Mouse (Mus musculus) limb, embryonic 14.5 days (tissue): ENCODE data around the gene Trip11. TPM values are rescaled to one million over a fixed set of nuclear protein-coding genes. Genes with fewer than 3 reads are reported as not detected.

Experiments used
- ATAC-seq: fragments of 200-750 bp; cut with Nextera tagmentation; 2 replicates; pipeline ENCODE4 v1.8.0; 2017; ENCODE audit warnings: low read depth, moderate number of reproducible peaks, moderate TSS enrichment; ENCODE audit not compliant: low FRiP score
- DNase-seq: peaks from one replicate; pipeline ENCODE4 v3.0.0-alpha.2; 2015; ENCODE audit warnings: low spot score
- H3K27ac ChIP-seq: fragments of 300-500 bp; sonication (generic); replicated peaks from 2 replicates; pipeline ENCODE4 v1.5.1; 2014; ENCODE audit warnings: low read depth, mild to moderate bottlenecking, low read length, moderate library complexity, mixed read lengths
- H3K27me3 ChIP-seq: fragments of 300-500 bp; sonication (generic); 2 replicates; pipeline ENCODE4 v1.6.1; 2014; ENCODE audit warnings: low read length, mixed read lengths; ENCODE audit not compliant: control insufficient read depth, insufficient read depth
- H3K36me3 ChIP-seq: fragments of 300-500 bp; sonication (generic); 2 replicates; pipeline ENCODE4 v1.6.1; 2014; ENCODE audit warnings: mild to moderate bottlenecking, low read length, moderate library complexity, mixed read lengths; ENCODE audit not compliant: control insufficient read depth, insufficient read depth
- H3K4me1 ChIP-seq: fragments of 300-500 bp; sonication (generic); 2 replicates; pipeline ENCODE4 v1.6.1; 2014; ENCODE audit warnings: antibody characterized with exemption, low read length, mixed read lengths; ENCODE audit not compliant: control insufficient read depth, insufficient read depth
- H3K4me2 ChIP-seq: fragments of 300-500 bp; sonication (generic); replicated peaks from 2 replicates; pipeline ENCODE4 v1.6.1; 2014; ENCODE audit warnings: low read depth, mild to moderate bottlenecking, low read length, moderate library complexity; ENCODE audit not compliant: severe bottlenecking
- H3K4me3 ChIP-seq: fragments of 300-500 bp; sonication (generic); replicated peaks from 2 replicates; pipeline ENCODE4 v1.5.1; 2014; ENCODE audit warnings: low read length
- H3K9ac ChIP-seq: fragments of 300-500 bp; sonication (generic); 2 replicates; pipeline ENCODE4 v1.6.1; 2014; ENCODE audit warnings: mild to moderate bottlenecking, low read depth, low read length, moderate library complexity; ENCODE audit not compliant: severe bottlenecking
- H3K9me3 ChIP-seq: fragments of 300-500 bp; sonication (generic); 2 replicates; pipeline ENCODE4 v1.6.1; 2016; ENCODE audit warnings: low read length; ENCODE audit not compliant: control insufficient read depth
- POLR2A ChIP-seq: fragments of 200-500 bp; IDR thresholded peaks from 2 replicates; pipeline ENCODE4 v1.8.0; 2012; ENCODE audit warnings: inconsistent platforms, mild to moderate bottlenecking, moderate library complexity, borderline replicate concordance; ENCODE audit not compliant: insufficient read depth, insufficient read length; ENCODE audit errors: extremely low read depth
- WGBS: fragments of 180-500 bp; shearing (Covaris S2); extraction: QIAGEN DNeasy Blood & Tissue Kit; methylation state at CpG from one replicate; pipeline ENCODE4 v1.1.7; 2014; 5-methylcytosine and 5-hydroxymethylcytosine counted together
- polyA plus RNA-seq, 2 experiments: library from polyadenylated mRNA; depleted of rRNA in 1 of 2; stranded (reverse) in 1 of 2; unstranded in 1 of 2; fragments of >200 nt; fragmentation: Nextera tagmentation in 1 of 2; extraction: Ambion mirVana in 1 of 2; gene quantifications; 2 replicates each; pipeline versions ENCODE4 v1.2.1 to v1.2.3; 2012 to 2014

Trip11 gene
- polyA plus RNA-seq, 2 experiments, result 10.5 to 24.4 TPM

- ATAC-seq, result no peak
- no peak for TF ChIP-seq POLR2A
Observed at GRCm38 (mm10) chr12:101854336-101854735, 58.7 kb downstream of the Trip11 start.

DNA sequence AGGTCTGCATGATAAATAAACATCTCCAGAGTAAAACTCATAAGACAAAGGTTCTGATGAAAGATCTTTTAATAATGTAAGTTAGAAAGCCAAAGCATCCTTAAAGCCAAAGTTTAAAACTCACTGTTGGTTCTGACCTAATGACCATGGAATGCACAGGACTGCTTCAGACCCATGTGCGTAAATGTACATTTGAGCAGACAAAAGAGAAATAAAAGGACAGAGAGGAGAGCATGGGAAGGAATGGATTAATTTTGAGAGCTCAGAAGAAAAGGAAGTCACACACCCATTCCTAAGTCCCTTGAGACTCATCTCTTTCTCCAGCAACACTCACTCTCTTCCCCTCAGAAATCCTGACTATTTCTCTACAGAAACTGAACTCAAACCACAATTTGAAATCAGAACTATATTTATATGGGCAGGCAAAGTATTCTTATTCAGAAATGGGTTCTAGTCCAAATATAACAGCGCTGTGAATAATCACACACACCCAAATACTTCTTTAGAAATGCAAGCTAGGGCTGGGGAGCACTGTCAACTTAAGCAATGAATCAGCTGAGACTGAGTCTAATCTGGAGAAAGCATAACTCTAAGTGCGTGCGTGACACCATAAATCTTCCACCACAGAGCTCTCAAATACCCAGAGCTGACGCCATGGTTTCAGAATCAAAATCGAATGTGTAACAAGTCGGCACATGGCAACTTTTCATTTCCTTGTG lies 61.1 kb downstream of the Trip11 start:
- Histone ChIP-seq H3K4me3 (no peak overlapping the region), H3K27me3 (no peaks in the 10 kb centered on the region), H3K36me3 (peaks cover 26% of the 10 kb centered on the region; the same call in 1 of the 2 replicates), H3K4me2 (no peak overlapping the region), H3K27ac (0 out of 2 replicates have a peak overlapping the region, but pooled peaks have one; percentile 21), H3K4me1 (0 out of 2 replicates have a peak, but pooled peaks cover 4% of the 10 kb centered on the region), H3K9ac (no peak overlapping the region), H3K9me3 (no peaks in the 10 kb centered on the region)
- DNase-seq, result peak; percentile 25
- no peak; the same call in 1 of the 2 replicates for ATAC-seq
- WGBS, result 74% methylated on average over 7 of the region's 7 CpGs
- no peak for TF ChIP-seq POLR2A

More at GRCm38 (mm10) chr12:101854336-101854735, 58.7 kb downstream of the Trip11 start:
- H3K4me2 ChIP-seq, result no peak overlapping the region
- WGBS, result 97% methylated on average over 11 of the region's 11 CpGs
- H3K4me3 ChIP-seq, result no peak overlapping the region
- no peak for DNase-seq
- H3K9me3 ChIP-seq, result no peaks in the 10 kb centered on the region
- 0 out of 2 replicates have a peak, but pooled peaks cover 4% of the 10 kb centered on the region for H3K4me1 ChIP-seq
- no peaks in the 10 kb centered on the region for H3K27me3 ChIP-seq
- no peak overlapping the region for H3K9ac ChIP-seq
- H3K36me3 ChIP-seq, result peaks cover 26% of the 10 kb centered on the region; the same call in 1 of the 2 replicates
- no peak overlapping the region for H3K27ac ChIP-seq

GRCm38 (mm10) chr12:101851314-101851713 lies 61.8 kb downstream of the Trip11 start:
- ATAC-seq (no peak), DNase-seq (no peak)
- H3K9ac ChIP-seq, result no peak overlapping the region
- H3K4me1 ChIP-seq, result 0 out of 2 replicates have a peak, but pooled peaks cover 4% of the 10 kb centered on the region
- no peaks in the 10 kb centered on the region for H3K27me3 ChIP-seq
- H3K36me3 ChIP-seq, result peaks cover 25% of the 10 kb centered on the region
- H3K27ac ChIP-seq, result 0 out of 2 replicates have a peak overlapping the region, but pooled peaks have one; percentile 21
- TF ChIP-seq POLR2A, result no peak
- H3K4me3 ChIP-seq, result no peak overlapping the region
- 71% methylated on average over 9 of the region's 9 CpGs for WGBS
- H3K9me3 ChIP-seq, result no peaks in the 10 kb centered on the region
- no peak overlapping the region for H3K4me2 ChIP-seq

DNA sequence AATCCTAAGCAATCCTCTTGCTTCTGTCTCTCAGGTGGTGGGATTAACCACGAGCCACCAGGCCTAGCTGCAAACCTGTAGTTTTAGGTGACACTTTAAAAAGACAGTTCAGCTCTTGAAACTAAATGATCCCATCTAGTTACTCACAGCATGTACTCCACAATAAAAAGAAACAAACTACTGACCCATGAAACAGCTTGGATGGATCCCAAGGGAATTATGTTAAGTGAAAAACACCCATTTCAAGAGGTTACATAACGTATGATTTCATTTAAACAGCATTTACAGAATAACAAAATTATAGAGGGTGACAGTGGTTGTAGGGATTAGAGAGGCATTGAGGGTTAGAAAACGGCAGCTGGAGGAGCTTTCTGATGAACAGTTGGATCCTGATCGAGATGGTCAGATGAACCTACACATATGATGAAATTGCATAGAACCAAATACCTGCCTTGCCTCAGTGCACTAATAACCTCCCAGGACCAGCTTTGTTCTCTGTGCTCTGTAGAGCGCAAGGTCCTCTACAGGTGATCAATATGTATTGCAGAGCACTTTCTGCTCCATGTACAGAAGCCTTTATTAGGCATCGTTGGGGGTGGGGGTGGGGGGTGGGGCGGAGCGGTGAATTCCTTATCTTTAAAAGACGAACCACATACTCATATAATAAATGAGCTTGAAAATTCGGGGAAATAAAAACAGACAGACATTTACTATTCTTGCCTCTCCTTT lies 76.4 kb downstream of the Trip11 start:
- TF ChIP-seq POLR2A, result no peak
- ATAC-seq (no peak), DNase-seq (no peak)
- 85% methylated on average over 10 of the region's 10 CpGs for WGBS
- no peak overlapping the region for H3K9ac ChIP-seq
- H3K9me3 ChIP-seq, result no peaks in the 10 kb centered on the region
- no peak overlapping the region for H3K4me2 ChIP-seq
- no peak overlapping the region for H3K27ac ChIP-seq
- H3K27me3 ChIP-seq, result no peaks in the 10 kb centered on the region
- H3K4me1 ChIP-seq, result no peaks in the 10 kb centered on the region
- H3K36me3 ChIP-seq, result peaks cover 40% of the 10 kb centered on the region
- H3K4me3 ChIP-seq, result no peak overlapping the region

- H3K4me2 ChIP-seq, result no peak overlapping the region
- no peak overlapping the region for H3K4me3 ChIP-seq
- DNase-seq, result no peak
- no peak for TF ChIP-seq POLR2A
- peaks cover 40% of the 10 kb centered on the region for H3K36me3 ChIP-seq
- 79% methylated on average over 4 of the region's 4 CpGs for WGBS
- H3K27ac ChIP-seq, result no peak overlapping the region
- ATAC-seq, result no peak
- peaks cover 4% of the 10 kb centered on the region; the same call in 1 of the 2 replicates for H3K4me1 ChIP-seq
- H3K9ac ChIP-seq, result no peak overlapping the region
- H3K9me3 ChIP-seq, result no peaks in the 10 kb centered on the region
- no peaks in the 10 kb centered on the region for H3K27me3 ChIP-seq
Observed at GRCm38 (mm10) chr12:101834715-101835114, 78.4 kb downstream of the Trip11 start.
